ENCODE assay signal across 30 mouse cellular contexts in genomic region chr15:51704198-51704597, GRCm38 (mm10).
"Had no signal": no experiment of that assay in that cellular context is flagged by ENCODE, and none has a peak within 500 bp of the region (broad histone marks: within the 10 kb centered on the region; RNA-seq: fewer than 3 reads in every experiment).

No protein-coding gene starts in this region.

- ATAC-seq: liver, embryonic 12.5 days; liver, postnatal 0 days; lung, postnatal 0 days; midbrain, embryonic 13.5 days; midbrain, embryonic 15.5 days; midbrain, embryonic 16.5 days had no signal

- H3K27me3 ChIP-seq: limb, embryonic 12.5 days; limb, embryonic 13.5 days; limb, embryonic 15.5 days; liver, embryonic 12.5 days; liver, embryonic 13.5 days; liver, embryonic 15.5 days; lung, embryonic 15.5 days; midbrain, embryonic 12.5 days; midbrain, embryonic 13.5 days; midbrain, embryonic 15.5 days; neural tube, embryonic 12.5 days had no signal

- H3K4me3 ChIP-seq: limb, embryonic 10.5 days; limb, embryonic 12.5 days; limb, embryonic 13.5 days; limb, embryonic 15.5 days; liver, embryonic 12.5 days; liver, embryonic 13.5 days; liver, embryonic 15.5 days; lung, embryonic 15.5 days; megakaryocyte, embryonic 14.5 days; midbrain, embryonic 10.5 days; midbrain, embryonic 12.5 days; midbrain, embryonic 13.5 days; midbrain, embryonic 15.5 days; neural tube, embryonic 12.5 days had no signal

- H3K27ac ChIP-seq: limb, embryonic 10.5 days; limb, embryonic 12.5 days; limb, embryonic 13.5 days; limb, embryonic 15.5 days; liver, embryonic 12.5 days; liver, embryonic 13.5 days; liver, embryonic 14.5 days; liver, embryonic 15.5 days; lung, embryonic 15.5 days; macrophage; midbrain, embryonic 10.5 days; midbrain, embryonic 12.5 days; midbrain, embryonic 13.5 days; midbrain, embryonic 15.5 days; neural tube, embryonic 12.5 days had no signal

- H3K4me1 ChIP-seq: limb, embryonic 10.5 days; limb, embryonic 12.5 days; limb, embryonic 15.5 days; liver, embryonic 12.5 days; liver, embryonic 13.5 days; liver, embryonic 15.5 days; lung, embryonic 15.5 days; megakaryocyte, embryonic 14.5 days; midbrain, embryonic 10.5 days; midbrain, embryonic 12.5 days; midbrain, embryonic 13.5 days; midbrain, embryonic 15.5 days; neural tube, embryonic 12.5 days had no signal

- H3K4me2 ChIP-seq: limb, embryonic 12.5 days; limb, embryonic 13.5 days; limb, embryonic 15.5 days; liver, embryonic 11.5 days; liver, embryonic 12.5 days; liver, embryonic 13.5 days; liver, embryonic 15.5 days; lung, embryonic 14.5 days; lung, embryonic 15.5 days; midbrain, embryonic 11.5 days; midbrain, embryonic 12.5 days; midbrain, embryonic 13.5 days; midbrain, embryonic 15.5 days; neural tube, embryonic 12.5 days had no signal

- H3K9me3 ChIP-seq: limb, embryonic 10.5 days; limb, embryonic 12.5 days; limb, embryonic 13.5 days; limb, embryonic 15.5 days; liver, embryonic 12.5 days; liver, embryonic 13.5 days; liver, embryonic 15.5 days; lung, embryonic 15.5 days; megakaryocyte, embryonic 14.5 days; midbrain, embryonic 10.5 days; midbrain, embryonic 12.5 days; midbrain, embryonic 13.5 days; midbrain, embryonic 15.5 days; neural tube, embryonic 12.5 days had no signal

- DNase-seq: left cerebral cortex, postnatal 4 days; liver; liver, embryonic 13.5 days; liver, postnatal 0 days; lung, adult 18-20 months; lung, adult 2 months; lung, embryonic 14.5 days; lung, postnatal 10 days; lung, postnatal 36 days; lung, postnatal 4 days; midbrain, embryonic 14.5 days had no signal

- H3K9ac ChIP-seq: limb, embryonic 12.5 days; limb, embryonic 13.5 days; limb, embryonic 15.5 days; liver, embryonic 12.5 days; liver, embryonic 13.5 days; liver, embryonic 14.5 days; liver, embryonic 15.5 days; liver, postnatal 0 days; lung, embryonic 14.5 days; lung, embryonic 15.5 days; midbrain, embryonic 12.5 days; midbrain, embryonic 13.5 days; midbrain, embryonic 15.5 days; neural tube, embryonic 12.5 days had no signal

- H3K36me3 ChIP-seq: limb, embryonic 10.5 days; limb, embryonic 12.5 days; limb, embryonic 13.5 days; limb, embryonic 15.5 days; liver, embryonic 12.5 days; liver, embryonic 13.5 days; liver, embryonic 15.5 days; lung, embryonic 15.5 days; midbrain, embryonic 10.5 days; midbrain, embryonic 12.5 days; midbrain, embryonic 13.5 days; midbrain, embryonic 15.5 days; neural tube, embryonic 12.5 days had no signal
